Mouse (Mus musculus) lung, adult 2 months (tissue): ENCODE measurements around the gene Ubtfl1. TPM values are rescaled to one million over a fixed set of nuclear protein-coding genes. Genes with fewer than 3 reads are reported as not detected.
"Not testable (repeated sequence)": the region's sequence is repeated elsewhere in the genome, so short reads cannot be mapped to it uniquely, and the experiment has no call there.

Experiments
- DNase-seq: peaks from one replicate; pipeline ENCODE4 v3.0.0; 2022
- H3K4me1 ChIP-seq: fragments of 200-500 bp; 2 replicates; pipeline ENCODE4 v1.6.1; 2011; ENCODE audit warnings: low read length; ENCODE audit not compliant: control insufficient read depth, insufficient read depth
- H3K4me3 ChIP-seq: fragments of 200-500 bp; replicated peaks from 2 replicates; pipeline ENCODE3; 2011; ENCODE audit warnings: low read depth, mild to moderate bottlenecking, control low read depth, low read length; ENCODE audit errors: extremely low read depth
- CTCF ChIP-seq: fragments of 200-500 bp; IDR thresholded peaks from 2 replicates; pipeline ENCODE4 v1.5.1; 2011; ENCODE audit warnings: mild to moderate bottlenecking, low read length, control low read depth; ENCODE audit not compliant: insufficient read depth
- POLR2A ChIP-seq: fragments of 200-500 bp; IDR thresholded peaks from 2 replicates; pipeline ENCODE4 v1.6.1; 2011; ENCODE audit warnings: low read depth, mild to moderate bottlenecking, control low read depth, low read length, borderline replicate concordance; ENCODE audit errors: extremely low read depth
- WGBS: fragments of 180-500 bp; shearing (Covaris S2); methylation state at CpG from one replicate; pipeline ENCODE4 v1.1.7; 2018; 5-methylcytosine and 5-hydroxymethylcytosine counted together
- polyA plus RNA-seq: library from polyadenylated mRNA; depleted of rRNA; stranded (reverse); fragments of >200 nt; gene quantifications from 2 replicates; pipeline ENCODE4 v1.2.3, GENCODE M21; 2012; rRNA removed

Gene Ubtfl1
- not detected in 2 replicates for polyA plus RNA-seq

- Histone ChIP-seq H3K4me3 (no peak within 1 kb of the TSS), H3K4me1 (no peaks in the 10 kb centered on the region)
- WGBS: 58% methylated on average over 1 of the region's 1 CpGs
- TF ChIP-seq POLR2A: no peak
- no peak for TF ChIP-seq CTCF
- no peak for DNase-seq
These were observed at the start of gene Ubtfl1 for GRCm38 (mm10) chr9:18404118-18404517. Ubtfl1 (plus strand) TSS chr9:18404418.

GRCm38 (mm10) chr9:18373026-18373425 lies 31.2 kb upstream of the Ubtfl1 start:
- 58% methylated on average over 1 of the region's 1 CpGs for WGBS
- not testable (repeated sequence) for DNase-seq, H3K4me1 ChIP-seq, H3K4me3 ChIP-seq

DNA sequence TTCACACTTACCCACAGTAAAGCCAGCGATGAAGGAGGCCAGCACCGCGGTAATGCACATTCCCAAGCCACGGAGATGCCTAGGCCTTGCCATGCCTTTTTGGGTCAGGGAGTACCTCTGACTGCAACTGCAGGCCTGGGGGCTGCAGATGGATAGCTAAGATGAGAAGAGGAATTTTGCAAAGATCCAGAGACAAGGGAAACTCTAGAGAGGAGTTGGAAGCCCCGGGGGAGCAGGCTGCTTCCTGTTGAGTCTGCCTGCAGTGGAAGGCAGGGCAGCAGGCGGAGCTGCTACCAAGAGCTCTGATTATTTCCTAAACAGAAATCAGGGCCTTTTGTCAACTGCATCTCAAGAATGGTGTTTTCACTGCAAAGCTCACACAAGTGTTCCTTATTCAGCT lies 18.4 kb upstream of the Ubtfl1 start:
- H3K4me3 ChIP-seq: peak overlapping the region; percentile 31
- 22% methylated on average over 6 of the region's 6 CpGs for WGBS
- no peak for DNase-seq
- TF ChIP-seq CTCF (no peak), POLR2A (no peak)
- no peaks in the 10 kb centered on the region for H3K4me1 ChIP-seq

- TF ChIP-seq CTCF (no peak), POLR2A (no peak)
- no peaks in the 10 kb centered on the region for H3K4me1 ChIP-seq
- no peak overlapping the region for H3K4me3 ChIP-seq
- no peak for DNase-seq
- WGBS: 70% methylated on average over 1 of the region's 1 CpGs
These were observed 4.6 kb upstream of the Ubtfl1 start for GRCm38 (mm10) chr9:18399629-18400028.

DNA sequence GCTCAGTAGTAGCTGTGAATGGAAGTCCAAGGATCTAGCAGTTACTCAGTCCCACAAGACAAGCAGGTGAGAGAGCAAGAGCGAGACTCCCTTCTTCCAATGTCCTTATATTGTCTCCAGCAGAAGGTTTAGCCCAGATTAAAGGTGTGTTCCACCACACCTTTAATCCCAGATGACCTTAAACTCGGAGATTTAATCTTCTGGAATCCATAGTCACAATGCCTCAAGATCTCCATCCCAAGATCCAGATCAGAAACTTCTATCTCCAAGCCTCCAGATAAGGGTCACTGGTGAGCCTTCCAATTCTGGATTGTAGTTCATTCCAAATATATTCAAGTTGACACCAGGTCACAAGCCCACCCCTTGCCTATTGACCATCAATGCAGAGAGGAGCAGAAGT lies 1.3 kb upstream of the Ubtfl1 start, which contains the start of gene Naalad2:
Gene Naalad2 (minus strand): TSS at position 101 of the 400 bp plus-strand sequence.
- DNase-seq, H3K4me1 ChIP-seq, H3K4me3 ChIP-seq: not testable (repeated sequence)
- 62% methylated on average over 2 of the region's 2 CpGs for WGBS

DNA sequence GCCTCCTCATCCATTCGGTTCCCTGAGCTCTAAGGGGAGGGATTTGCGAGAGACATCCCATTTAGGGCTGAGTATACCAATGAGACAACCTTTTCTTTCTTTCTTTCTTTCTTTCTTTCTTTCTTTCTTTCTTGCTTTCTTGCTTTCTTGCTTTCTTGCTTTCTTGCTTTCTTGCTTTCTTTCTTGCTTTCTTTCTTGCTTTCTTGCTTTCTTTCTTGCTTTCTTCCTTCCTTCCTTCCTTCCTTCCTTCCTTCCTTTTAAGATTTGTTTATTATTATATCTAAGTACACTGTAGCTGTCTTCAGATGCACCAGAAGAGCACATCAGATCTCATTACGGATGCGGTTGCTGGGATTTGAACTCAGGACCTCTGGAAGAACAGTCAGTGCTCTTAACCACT lies 8.2 kb downstream of the Ubtfl1 start:
- not testable (repeated sequence) for DNase-seq, H3K4me1 ChIP-seq, H3K4me3 ChIP-seq
- 74% methylated on average over 4 of the region's 4 CpGs for WGBS

DNA sequence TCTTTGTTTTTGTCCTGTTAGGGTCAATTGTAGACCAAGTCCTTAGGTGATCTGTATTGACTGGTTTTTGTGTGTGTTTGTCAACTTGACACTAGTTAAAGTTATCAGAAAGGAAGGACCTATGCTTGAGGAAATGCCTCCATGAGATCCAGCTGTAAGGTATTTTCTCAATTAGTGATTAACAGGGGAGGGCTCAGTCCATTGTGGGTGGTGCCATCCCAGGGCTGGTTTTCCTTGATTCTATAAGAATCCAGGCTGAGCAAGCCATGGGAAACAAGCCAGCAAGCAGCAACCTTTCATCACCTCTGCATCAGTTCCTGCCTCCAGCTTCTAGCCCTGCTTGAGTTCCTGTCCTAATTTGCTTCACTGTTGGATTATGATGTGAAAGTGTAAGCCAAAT lies 26.1 kb downstream of the Ubtfl1 start, which contains the start of gene Mbd3l2:
Gene Mbd3l2 (plus strand): TSS at position 301 of the 400 bp plus-strand sequence.
- Histone ChIP-seq H3K4me1 (no peaks in the 10 kb centered on the region), H3K4me3 (no peak within 1 kb of the TSS)
- TF ChIP-seq CTCF (no peak), POLR2A (no peak)
- no peak for DNase-seq

GRCm38 (mm10) chr9:18431687-18432086 lies 27.5 kb downstream of the Ubtfl1 start:
- WGBS: 75% methylated on average over 10 of the region's 10 CpGs

GRCm38 (mm10) chr9:18456520-18456919 lies 52.3 kb downstream of the Ubtfl1 start:
- WGBS: 98% methylated on average over 4 of the region's 4 CpGs
- TF ChIP-seq CTCF (no peak), POLR2A (no peak)
- DNase-seq: no peak

More at GRCm38 (mm10) chr9:18431687-18432086, 27.5 kb downstream of the Ubtfl1 start:
- H3K4me3 ChIP-seq: no peak overlapping the region
- H3K4me1 ChIP-seq: no peaks in the 10 kb centered on the region
- TF ChIP-seq CTCF: no peak
- no peak for TF ChIP-seq POLR2A
- no peak for DNase-seq

More at GRCm38 (mm10) chr9:18456520-18456919, 52.3 kb downstream of the Ubtfl1 start:
- Histone ChIP-seq H3K4me3 (no peak overlapping the region), H3K4me1 (no peaks in the 10 kb centered on the region)

Other genes starting within 250 kb of the Ubtfl1 start
- 22.4 and 24.6 TPM in 2 replicates for gene Chordc1, start 112.3 kb upstream of the Ubtfl1 start, polyA plus RNA-seq
- gene Naalad2, start 1.4 kb upstream of the Ubtfl1 start, polyA plus RNA-seq: 1.1 and 1.5 TPM in 2 replicates
- not detected in 2 replicates for gene Mbd3l2, start 26.2 kb downstream of the Ubtfl1 start, polyA plus RNA-seq
- gene Zfp558, start 73.8 kb downstream of the Ubtfl1 start, polyA plus RNA-seq: 0.10 and 0.62 TPM in 2 replicates
- not detected in 2 replicates for gene Mbd3l1, start 73.9 kb downstream of the Ubtfl1 start, polyA plus RNA-seq